Mouse (Mus musculus) kidney, postnatal 4 days (tissue): ENCODE results near the gene Fabp6.

Experiments
- DNase-seq, 2 experiments: peaks; one replicate each; pipeline ENCODE4 v3.0.0; 2021; ENCODE audit warnings: mixed read lengths in 2 of 2

Gene Fabp6

DNA sequence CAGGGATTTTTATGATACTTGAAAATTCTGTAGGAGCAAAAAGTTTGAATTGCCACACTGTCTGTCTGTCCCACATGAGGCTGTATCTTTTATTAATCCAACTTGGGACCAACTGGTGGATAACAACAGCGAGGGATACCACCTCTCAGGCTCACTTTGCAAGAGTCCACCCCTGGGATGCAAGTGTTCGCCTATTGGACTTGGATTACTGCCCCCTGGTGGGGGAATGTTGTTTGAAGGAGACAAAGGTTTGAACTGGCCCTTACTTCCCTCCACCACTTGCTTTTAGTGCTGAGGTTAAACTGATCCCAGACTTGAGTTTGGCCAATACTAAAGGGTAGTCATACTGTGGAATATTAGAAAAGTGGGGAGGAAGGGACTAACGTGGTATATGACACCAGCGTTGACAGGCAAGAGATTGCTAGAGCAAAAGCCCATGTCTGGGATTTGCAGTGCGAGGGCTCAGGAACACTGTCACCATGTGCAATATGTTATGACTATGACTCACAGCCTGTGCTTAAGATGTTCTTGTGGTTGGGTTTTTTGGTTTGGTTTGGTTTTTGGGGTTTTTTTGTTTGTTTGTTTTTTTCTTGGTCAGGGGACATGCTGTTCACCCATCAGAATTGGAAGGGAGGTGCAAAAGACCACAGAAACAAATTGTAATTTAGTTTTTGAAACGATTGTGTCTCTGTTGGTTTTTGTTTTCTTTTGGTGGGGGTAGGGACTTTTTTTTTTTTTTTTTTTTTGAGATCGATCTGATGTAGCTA lies 14.8 kb downstream of the Fabp6 start, which contains the start of gene 4933415A04Rik:
Gene 4933415A04Rik, plus strand, starts transcription at position 717 of the 767 bp plus-strand sequence.
- DNase-seq: peak; percentile 85 to 86

DNA sequence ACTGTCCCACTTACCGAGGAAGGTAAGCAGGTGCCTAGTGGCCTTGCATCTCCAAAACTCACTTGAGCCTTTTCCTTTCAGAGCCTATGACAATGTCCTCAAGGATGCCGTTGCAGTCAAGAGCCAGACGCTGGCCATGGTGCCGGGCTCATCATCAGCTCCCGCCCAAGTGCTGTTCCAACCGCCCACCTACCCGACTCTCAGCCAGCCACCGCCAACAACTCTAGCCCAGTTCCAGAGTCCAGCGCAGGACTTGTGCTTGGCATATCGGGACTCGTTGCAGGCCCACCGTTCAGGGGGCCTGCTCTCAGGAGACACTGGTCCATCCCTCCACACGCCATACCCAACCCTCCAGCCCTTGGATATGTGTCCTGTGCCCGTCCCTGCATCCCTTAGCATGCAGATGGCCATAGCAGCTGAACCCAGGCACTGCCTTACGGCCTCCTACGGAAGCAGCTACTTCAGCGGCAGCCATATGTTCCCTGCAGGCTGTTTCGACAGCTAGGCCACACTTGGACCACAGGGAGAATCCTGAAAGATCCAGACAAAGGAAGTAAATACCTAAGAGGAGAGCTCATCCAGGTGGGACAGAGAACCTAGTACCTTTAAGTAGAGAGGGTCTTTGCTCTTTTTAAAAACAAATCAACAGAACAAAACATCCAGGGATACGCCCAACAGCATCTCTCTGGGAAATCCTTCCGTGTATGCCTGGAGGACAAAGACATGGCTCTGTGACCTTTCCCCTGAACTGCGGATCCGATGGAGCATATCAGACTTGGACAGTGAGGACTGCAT lies 15.9 kb downstream of the Fabp6 start:
- DNase-seq: no peak

DNA sequence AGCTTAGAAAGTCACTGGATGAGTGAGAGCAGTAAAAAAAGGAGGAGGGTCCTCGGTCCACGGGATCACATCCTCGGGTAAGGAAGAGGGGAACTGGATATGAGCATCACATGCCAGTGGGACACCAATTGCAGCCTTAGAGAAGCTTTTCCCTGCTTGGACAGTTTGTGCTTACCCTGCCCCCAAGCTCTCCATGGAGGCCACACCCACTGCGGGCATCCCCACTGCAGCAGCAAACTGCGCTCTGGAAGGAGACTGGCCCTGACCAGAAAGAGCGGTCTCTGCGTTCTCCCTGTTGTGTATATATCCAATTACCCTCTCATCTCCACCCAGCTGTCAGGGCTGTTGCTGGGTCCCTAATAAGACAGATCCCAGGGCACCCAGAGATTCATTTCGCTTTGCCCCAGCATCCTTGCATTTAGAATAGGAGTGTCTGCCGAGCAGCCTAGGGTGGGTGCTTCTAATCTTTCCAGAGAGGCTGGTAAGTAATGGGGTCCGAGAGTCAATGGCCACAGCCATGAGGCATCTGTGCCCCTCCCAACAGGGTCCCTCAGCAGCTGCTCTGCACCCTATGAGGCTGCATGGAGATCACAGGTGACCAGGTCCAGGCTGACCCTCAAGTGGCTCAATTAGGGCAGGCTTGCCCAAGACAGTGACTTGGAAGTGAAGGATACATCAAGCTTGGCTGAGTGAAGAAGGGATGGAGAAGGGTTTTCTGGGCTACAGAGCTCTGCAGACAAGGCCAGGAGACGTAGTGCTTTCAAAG lies 23.4 kb downstream of the Fabp6 start:
- DNase-seq: no peak

DNA sequence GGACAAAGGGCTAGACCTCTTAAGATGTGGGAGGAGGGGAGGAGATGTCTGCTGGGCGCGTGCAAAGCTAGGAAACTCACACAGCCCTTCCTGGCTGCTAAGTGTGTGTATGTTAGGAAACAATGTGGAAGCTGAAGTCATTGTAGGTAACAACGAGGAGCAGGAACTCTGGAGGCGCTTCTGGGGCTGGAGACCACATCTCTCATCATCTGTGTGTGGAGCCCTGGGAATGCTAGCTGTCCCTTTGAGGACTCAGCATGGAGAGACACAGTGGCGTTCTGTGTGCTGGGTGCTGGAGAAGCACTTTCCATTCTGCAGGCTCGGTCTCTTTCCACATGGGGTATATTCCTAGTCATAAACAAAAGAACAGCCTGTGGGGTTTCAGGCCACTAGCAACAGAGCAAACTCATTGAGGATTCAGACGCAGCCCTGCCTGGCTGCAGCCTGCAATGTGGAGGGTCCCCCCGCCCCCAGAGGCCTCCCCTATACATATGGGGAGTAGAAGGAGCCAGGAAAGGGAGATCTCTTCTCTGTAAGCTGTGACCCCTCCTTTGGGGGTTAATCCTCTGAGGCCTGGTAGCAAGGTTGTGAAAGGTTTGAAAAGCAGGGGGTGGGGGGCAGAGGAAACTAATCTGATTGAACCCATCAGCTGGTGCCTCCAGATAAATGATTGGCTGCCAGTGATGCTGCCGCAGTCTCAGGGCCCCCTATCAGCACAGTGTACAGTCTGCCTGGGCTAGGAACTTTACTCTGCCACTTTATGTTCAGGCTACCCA lies 25.8 kb downstream of the Fabp6 start:
- peak in 1 of 2 experiments; percentile 38 for DNase-seq

DNA sequence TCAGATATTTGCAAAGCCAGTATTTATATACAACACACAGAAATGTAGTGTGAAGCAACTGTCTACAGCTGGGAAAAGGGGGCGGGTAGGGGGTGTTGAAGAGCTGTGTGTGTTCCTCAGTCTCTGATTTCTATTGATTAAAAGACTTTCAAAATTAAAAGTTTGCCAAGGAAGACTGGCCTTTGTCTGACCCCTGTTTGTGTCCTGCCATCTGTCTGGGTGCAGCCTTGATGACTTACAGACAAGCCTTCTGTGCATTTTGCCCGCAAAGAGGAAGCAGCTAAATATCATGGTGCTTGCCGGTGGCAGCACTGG lies 26.3 kb downstream of the Fabp6 start:
- DNase-seq: no peak

DNA sequence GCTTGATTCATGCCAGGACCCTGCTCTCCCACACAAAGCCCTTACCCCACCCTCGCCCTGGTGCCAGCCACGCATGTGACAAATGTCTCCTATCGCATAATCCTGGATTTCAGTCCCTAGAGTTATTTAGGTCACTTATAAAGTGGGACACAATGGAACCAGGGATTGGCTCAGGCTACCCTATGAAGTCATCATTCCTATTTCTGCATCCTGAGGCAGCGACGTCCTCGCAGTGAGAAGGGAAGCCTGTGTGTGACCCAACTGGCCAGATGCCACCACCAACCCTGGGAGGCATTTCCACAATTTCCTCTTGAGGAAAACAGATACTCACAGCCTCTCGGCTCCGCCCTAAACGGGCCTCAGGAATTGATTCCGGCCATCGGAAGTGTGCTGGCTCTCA lies 31.7 kb downstream of the Fabp6 start:
- peak; percentile 73 to 80 for DNase-seq

DNA sequence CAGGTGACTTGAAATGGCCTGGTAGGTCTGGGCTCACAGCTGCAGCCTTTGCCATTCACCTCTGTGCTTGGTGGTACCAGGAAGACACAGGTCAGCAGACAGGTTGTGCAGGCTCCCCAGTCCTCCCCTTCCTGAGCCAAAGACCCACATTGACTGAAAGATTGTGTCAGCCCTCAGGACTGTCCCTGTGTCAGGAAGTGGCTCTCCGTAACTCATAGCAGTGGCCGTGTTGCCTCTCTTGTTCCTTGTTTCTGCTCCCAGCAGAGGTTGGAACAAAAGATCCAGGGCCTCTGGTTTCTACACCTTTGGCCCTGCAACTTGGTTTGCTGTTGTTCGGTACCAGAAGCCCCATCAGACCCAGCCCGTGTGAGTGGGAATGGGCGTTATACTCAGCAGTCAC lies 32.2 kb downstream of the Fabp6 start:
- DNase-seq: no peak

DNA sequence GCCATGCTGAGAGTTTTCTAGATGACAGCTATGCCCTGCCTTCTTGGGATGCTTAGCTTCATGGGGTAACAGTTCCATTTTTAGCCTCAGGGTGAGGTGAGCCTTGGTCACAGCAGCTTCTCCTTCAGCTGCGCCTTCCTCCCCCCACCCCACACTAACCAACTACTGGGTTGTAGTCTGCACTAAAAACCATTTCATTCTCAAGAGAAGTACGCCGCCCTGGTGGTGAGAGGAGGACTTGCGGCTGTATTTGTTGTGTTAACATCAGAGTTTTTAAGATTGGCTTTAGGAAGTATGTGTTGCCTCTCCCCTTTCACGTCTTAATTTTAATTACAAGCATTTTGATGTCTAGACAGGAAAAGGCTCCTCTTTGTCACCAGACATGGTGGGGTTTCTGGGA lies 33.1 kb downstream of the Fabp6 start:
- peak; percentile 53 to 62 for DNase-seq

DNA sequence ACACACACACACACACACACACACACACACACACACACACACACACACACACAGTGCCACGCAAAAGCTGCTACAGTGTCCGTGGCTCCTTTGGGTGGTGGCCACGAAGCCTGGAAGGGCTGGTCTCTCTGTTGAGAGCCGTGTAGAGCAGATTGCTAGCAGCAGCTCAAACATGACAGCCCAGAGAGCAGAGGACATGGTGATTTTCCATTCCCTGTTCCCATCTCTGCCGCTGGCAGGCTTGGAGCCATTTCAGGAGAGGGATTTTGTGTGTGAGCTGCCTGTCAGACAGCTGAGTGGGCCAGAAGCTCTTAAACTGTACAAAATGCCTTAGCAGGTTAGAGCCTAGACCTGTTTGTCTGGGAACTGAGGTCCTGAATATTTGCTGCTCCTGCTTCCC lies 34.6 kb downstream of the Fabp6 start:
- DNase-seq: no peak

DNA sequence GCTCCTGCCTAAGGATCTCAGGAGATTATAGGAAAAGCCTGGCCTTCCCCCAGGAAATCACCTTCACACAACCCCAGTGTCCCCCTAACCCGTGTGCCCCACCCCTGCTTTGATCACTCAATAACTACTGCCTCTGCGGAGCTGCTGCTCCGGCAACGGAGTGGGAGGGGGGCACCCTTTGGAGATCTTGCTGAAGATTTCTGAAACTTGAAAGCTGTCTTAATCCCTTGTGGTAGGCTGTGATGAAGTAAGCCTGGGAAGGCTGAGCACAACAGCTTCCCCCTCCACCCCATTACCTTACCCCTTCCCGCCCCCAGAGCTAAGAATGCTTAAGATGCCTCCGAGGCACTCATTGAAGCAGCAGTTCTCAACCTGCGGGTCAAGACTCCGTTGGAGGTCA lies 35.5 kb downstream of the Fabp6 start:
- DNase-seq: peak in 1 of 2 experiments; percentile 43

DNA sequence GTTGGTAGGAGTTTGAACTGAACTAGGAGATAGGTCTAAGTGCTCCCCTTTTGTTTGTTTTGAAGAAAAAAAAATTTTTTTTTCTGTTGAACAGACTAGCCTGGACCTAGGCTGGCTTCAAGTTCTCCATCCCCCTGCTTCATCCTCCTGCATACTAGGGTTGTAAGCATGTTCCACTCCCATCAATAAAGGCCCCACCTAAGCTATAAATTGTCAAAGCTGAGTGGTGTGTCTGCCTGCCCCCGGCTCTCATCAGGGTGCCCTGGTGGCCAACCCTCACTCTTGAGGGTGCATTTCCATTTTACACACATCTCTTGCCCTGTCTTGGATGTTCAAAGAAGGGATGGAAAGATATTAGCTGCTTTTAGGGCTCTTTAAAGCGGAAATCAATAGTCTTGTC lies 35.9 kb downstream of the Fabp6 start:
- no peak for DNase-seq

DNA sequence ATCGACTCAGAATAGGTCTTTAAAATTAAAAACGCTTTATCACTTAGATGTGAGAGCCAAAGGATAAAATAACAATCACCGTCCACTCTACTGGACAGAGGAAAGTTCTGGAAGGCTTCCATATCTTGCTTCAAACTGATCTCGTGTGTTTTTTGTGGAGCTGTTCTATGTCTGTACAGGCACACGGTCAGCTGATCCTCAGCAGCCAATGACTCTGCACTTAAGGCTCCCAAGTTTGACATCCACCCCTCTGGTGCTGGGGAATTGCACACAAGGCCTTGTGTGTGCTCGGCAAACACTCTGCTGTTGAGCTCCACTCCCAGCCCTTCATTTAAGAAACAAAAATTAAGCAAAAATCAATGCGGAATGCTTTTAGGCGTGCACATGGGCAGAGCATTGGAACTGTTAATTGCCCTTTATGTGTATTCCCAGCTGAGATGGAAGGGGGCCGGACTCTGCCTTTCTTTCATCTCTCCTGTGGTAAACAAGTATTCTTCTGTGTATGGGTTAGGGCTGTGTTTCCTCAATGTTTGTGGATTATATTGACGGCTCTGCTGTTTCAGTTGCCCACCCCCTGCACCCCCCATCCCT lies 37.6 kb downstream of the Fabp6 start:
- no peak for DNase-seq

DNA sequence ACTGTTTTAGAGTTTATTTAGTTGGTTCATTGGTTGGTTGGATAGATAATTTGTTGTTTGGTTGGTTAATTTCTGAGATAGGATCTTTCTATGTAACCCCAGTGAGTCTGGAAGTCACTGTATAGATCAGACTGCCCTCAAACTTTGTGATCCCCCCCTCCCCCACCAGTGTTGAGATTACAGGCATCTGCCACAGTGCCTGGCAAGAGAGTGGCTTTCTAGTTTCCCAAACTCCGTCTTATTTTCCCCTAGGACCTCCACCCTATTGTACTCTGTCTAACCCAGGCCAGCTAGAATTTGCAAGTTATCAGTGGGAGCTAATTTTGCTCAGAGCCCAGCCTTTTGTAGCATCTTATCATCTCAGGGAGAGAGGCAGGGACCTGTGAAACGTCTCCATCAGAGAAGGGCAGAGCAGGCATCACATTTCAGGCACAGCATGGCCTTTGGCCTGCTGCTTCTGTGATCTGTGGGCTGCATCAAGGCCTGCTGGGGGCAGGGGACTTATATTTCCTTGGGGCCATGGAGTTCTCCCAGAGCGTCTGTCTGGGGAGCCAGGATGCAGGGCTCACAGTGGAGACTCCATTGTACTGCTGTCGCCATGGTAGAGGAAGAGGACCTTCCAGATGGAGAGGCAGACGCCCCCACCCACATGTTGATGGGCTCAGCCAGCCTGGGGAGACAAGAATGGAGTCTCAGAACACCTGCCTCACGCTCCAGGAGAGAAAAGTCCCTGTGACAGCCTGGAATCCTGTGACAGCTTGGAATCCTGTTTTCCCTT lies 41.6 kb downstream of the Fabp6 start:
- peak in 1 of 2 experiments; percentile 37 for DNase-seq

DNA sequence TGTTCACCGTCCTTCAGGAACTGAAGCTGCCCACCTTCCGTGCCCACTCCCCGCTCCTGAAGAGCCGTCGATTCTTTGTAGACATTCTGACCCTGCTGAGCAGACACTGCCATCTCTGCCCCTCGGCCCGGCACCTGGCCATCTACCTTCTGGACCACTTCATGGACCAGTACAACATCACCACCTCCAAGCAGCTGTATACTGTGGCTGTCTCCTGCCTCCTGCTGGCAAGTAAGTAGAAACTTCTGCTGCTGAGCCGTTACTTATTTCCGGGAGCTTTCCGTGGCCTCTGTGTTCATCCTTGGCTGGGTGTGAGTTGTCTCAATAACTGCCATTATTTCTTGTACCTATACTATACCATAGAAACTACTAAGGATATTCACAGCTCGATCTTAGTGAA lies 44.8 kb downstream of the Fabp6 start:
- no peak for DNase-seq

DNA sequence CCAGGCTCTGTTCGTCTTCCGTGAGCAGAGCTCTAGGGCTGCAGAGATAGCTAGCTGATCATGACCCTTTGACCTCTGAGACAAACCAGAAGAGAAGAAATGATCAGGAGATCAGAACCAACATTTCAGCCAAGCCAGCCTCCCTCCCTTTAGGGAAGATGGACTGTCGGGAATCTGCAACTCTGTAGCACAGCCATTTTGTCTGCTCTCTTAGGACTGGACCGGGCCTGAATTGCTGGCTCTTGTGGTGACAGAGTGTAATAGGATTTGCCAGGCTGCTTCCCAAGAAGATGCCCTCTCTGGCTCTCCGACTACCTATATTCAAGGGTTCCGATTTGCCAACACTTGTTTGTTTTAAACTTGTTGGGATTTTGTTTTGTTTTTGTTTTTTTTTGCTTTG lies 48.7 kb downstream of the Fabp6 start:
- no peak for DNase-seq

DNA sequence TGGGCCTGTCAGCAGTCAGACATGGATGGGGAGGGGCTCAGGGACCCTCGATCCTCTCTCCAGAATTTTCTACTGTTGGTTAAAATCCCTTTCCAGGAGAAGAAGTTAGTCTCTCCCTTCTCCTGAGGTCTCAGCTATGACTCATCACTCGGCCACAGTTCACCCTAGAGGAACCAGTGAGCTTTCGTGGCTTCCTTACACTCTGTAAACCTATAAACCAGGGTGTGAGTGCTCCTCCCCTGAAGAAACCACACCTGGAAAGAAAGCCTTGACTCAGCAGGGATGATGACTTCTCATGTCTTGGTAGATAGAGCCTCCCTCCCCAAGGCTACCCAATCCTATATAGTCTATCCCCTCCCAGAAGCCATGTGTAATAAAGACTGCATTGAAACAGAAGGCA lies 49.6 kb downstream of the Fabp6 start:
- no peak for DNase-seq

DNA sequence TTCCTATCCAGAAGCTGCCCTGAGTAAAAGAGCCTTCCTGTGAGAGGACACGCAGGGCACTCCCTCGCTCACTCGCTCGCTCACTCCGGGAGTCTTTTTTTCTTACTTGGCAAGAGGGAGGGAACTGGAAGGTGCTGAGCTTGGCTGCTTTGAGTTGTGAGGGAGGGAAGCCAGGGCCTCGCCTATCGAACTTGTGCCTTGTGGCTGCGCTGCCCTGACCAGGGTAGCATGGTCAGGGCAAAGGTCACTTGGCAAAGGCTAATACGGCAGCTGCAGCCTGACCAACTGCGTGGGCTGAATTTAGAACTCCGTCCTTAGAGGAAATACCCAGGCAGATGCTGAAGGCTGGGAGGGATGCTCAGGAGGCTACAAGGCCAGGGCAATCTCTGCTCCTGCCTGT lies 51.6 kb downstream of the Fabp6 start:
- peak; percentile 50 to 74 for DNase-seq

DNA sequence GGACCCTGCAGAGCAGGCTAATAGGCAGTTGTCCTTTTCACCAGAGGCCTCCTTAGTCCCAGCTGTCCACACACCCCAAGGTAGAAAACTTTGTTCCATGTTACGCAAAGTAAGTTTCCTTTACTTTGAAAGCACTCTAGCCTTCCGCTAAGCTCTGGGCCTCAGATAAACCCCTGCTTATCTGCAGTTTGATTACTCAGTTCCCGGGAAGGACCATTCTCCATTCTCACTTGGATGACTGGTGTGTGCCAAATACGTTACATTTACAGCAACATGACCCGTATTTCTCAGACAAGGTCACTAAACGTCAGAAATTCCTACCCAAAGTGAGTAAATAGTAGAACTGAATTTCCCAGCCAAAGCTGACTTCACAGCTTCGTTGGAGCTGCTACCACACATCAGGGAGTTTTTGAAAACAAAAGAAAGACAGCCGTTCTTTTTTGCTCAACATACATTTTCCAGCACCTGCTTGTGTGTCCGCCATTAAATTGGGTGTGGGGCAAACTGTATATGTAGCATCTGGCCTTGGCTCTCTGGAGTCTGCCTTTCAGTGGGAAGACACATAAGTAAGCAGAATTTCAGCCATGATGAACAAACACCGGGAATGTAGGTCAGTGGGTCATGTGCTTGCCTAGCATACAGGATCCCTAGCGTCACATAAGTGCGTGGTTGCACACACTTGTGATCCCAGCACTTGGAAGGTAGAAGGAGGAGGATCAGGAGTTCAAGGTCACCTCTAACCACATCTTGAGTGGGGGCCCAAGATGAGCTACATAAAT lies 52.5 kb downstream of the Fabp6 start:
- no peak for DNase-seq

DNA sequence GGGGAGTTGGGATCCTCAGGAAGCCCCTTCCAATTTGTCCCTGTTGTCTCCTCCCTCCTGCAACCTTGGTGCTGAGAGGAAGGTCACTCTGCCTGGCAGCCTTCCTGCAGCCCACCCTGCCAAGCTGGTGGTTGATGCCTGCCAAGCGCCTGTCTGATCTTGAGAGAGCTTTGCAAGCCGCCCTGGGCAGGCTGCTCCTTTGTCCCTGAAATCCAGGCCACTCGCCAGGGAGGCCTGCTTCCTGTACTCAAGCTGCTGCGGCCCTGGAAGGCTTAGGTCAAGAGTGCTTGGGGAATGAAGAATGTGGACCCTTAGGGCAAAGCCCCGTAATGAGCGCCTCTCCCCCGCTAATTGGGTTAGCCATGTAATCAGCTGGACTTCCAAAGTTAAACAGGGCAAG lies 53.2 kb downstream of the Fabp6 start:
- DNase-seq: peak; percentile 68 to 81

DNA sequence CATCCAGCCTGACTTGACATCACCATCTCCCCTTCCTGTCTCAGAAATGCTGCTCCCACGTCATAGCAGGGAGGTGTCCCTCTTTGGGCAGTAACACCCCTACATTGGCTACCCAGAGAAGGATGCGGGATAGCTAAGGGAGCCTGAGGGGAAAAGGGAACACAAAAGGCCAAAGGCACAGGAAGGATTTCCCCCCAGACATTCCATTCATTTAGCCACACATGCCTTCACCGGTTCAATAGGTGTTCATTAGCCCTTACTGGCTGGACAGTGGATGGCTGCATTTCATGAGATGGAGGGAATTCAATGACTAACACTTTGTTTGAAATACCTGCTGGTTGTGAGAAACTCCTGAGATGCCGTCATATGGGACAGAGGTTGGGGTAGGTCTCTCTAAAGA lies 54.7 kb downstream of the Fabp6 start:
- DNase-seq: no peak
